In the genomic region with DNA sequence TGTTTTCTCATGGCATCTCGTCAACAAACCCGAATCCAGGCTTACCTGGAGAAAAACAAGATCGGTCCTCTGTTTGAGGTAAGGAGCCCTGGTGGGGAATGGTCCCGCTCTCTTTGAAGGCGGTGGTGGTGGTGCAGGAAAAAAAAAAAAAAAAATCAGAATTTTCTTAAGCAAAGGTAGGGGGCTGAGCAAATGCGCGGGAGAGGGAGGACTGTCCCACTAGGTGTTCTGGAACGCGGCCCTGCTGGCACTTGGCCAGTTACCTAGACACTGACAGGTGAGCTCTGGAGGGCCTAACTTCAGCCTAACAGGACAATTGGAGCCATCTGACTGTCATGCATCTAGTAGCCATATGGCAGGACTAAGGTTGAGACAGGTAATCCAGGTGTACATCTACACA, we compare ENCODE assay signal across 8 mouse cellular contexts. TPM values are rescaled to one million over a fixed set of nuclear protein-coding genes. Genes with fewer than 3 reads are reported as not detected.
DNase-seq lines count a peak whose midpoint lies in the region; ATAC-seq and TF ChIP-seq lines count a peak whose summit lies in the region.

No protein-coding gene starts in this region.

- whole genome bisulfite sequencing in cerebellum, adult 2 months = 2% methylated on average over 9 of the region's 9 CpGs
- WGBS in forebrain, embryonic 15.5 days = 3% methylated on average over 9 of the region's 9 CpGs
- WGBS in liver, embryonic 12.5 days (ENCODE audit: insufficient replicate concordance) = 4% methylated on average over 7 of the region's 9 CpGs

- TF ChIP-seq POLR2A in cerebellum, adult 2 months (IDR thresholded peaks at IDR 0.05; ENCODE audit: borderline replicate concordance, insufficient read depth, low read length) = no peak

- H3K36me3 ChIP-seq in forebrain, embryonic 15.5 days = no peaks in the 10 kb centered on the region
- H3K36me3 ChIP-seq in liver, embryonic 12.5 days = no peaks in the 10 kb centered on the region

- H3K9me3 ChIP-seq in forebrain, embryonic 15.5 days = no peaks in the 10 kb centered on the region
- H3K9me3 ChIP-seq in liver, embryonic 12.5 days (replicated peaks) = no peaks in the 10 kb centered on the region

- peaks cover 3% of the 10 kb centered on the region; the same call in 1 of the 2 replicates for H3K4me1 ChIP-seq in cerebellum, adult 2 months (ENCODE audit: control insufficient read depth, insufficient read depth, low read length)
- H3K4me1 ChIP-seq in forebrain, embryonic 15.5 days = peaks cover 8% of the 10 kb centered on the region
- no peaks in the 10 kb centered on the region for H3K4me1 ChIP-seq in liver, embryonic 12.5 days

- peak; percentile 12 to 38 for DNase-seq in layer of hippocampus, postnatal 10 days (ENCODE audit: low spot score in 2 of 2)
- DNase-seq in layer of hippocampus, adult 9-11 months = no peak
- peak; percentile 66 to 68 for DNase-seq in cerebellum, adult 2 months
- DNase-seq in spleen, postnatal 4 days (ENCODE audit: low spot score in 2 of 2) = no peak
- no peak for DNase-seq in Muller cell, postnatal 12 days (ENCODE audit: inconsistent ontology term)
- DNase-seq in urinary bladder, postnatal 10 days (ENCODE audit: low spot score) = no peak

- peak overlapping the region; percentile 54 for H3K4me3 ChIP-seq in cerebellum, adult 2 months (replicated peaks; ENCODE audit: insufficient read depth, low read depth, low read length)
- H3K4me3 ChIP-seq in forebrain, embryonic 15.5 days = peak overlapping the region; percentile 56
- peak overlapping the region; percentile 29 for H3K4me3 ChIP-seq in liver, embryonic 12.5 days

- peak overlapping the region; percentile 46 for H3K9ac ChIP-seq in forebrain, embryonic 15.5 days (replicated peaks)
- no peak overlapping the region for H3K9ac ChIP-seq in liver, embryonic 12.5 days

- no peaks in the 10 kb centered on the region for H3K27me3 ChIP-seq in cerebellum, adult 2 months (ENCODE audit: control insufficient read depth, insufficient read depth, low read length)
- H3K27me3 ChIP-seq in forebrain, embryonic 15.5 days = 0 out of 2 replicates have a peak, but pooled peaks cover 4% of the 10 kb centered on the region
- H3K27me3 ChIP-seq in liver, embryonic 12.5 days (replicated peaks) = peaks cover 32% of the 10 kb centered on the region

- no peak overlapping the region for H3K27ac ChIP-seq in cerebellum, adult 2 months (ENCODE audit: insufficient read depth, low read length)
- H3K27ac ChIP-seq in forebrain, embryonic 15.5 days (replicated peaks) = peak overlapping the region; percentile 54
- no peak overlapping the region for H3K27ac ChIP-seq in liver, embryonic 12.5 days

- ATAC-seq in forebrain, embryonic 15.5 days (replicated peaks) = no peak; the same call in 1 of the 2 replicates
- no peak for ATAC-seq in liver, embryonic 12.5 days

- H3K4me2 ChIP-seq in forebrain, embryonic 15.5 days (replicated peaks) = peak overlapping the region; percentile 90
- H3K4me2 ChIP-seq in liver, embryonic 12.5 days = peak overlapping the region; percentile 53

- no peak for TF ChIP-seq CTCF in cerebellum, adult 2 months (IDR thresholded peaks at IDR 0.05; ENCODE audit: borderline replicate concordance, insufficient read depth, low read depth, low read length)

RNA-seq across cellular contexts. Expression of a gene that starts 0.7 kb away (rescaled TPM):
- 10 to 100 TPM; 84.1 to 86.1 TPM for total RNA-seq in layer of hippocampus, postnatal 10 days (2021)
- polyA plus RNA-seq in cerebellum, adult 2 months (2012; rRNA removed) = 6.1 and 7.3 TPM in 2 replicates
- polyA plus RNA-seq in forebrain, embryonic 15.5 days (2015; fragmentation: Nextera tagmentation; extraction: Ambion mirVana) = 4.5 and 7.3 TPM in 2 replicates
- polyA plus RNA-seq in liver, embryonic 12.5 days (2016; fragmentation: Nextera tagmentation; extraction: Ambion mirVana) = 0.12 TPM in 1 of 2 replicates, not detected in the other

Comparison
In these comparisons a context has a peak if more than half of its experiments do, and no peak if none do; other contexts are left out.
1. DNase-seq: peak in layer of hippocampus, postnatal 10 days (2 of 2) and cerebellum, adult 2 months (2 of 2); none in layer of hippocampus, adult 9-11 months (single experiment), spleen, postnatal 4 days (0 of 2), Muller cell, postnatal 12 days (single experiment) and urinary bladder, postnatal 10 days (single experiment).
2. Peak in every context shown above with its lines, with median percentiles within 50 percentile points of each other: H3K4me3 ChIP-seq.